Comparison of ENCODE assay signal across 11 mouse cellular contexts in genomic region chr4:140218853-140219852, GRCm38 (mm10). TPM values are rescaled to one million over a fixed set of nuclear protein-coding genes. Genes with fewer than 3 reads are reported as not detected.
DNase-seq lines count a peak whose midpoint lies in the region; ATAC-seq and TF ChIP-seq lines count a peak whose summit lies in the region.
"Had no signal": no experiment of that assay in that cellular context is flagged by ENCODE, and none has a peak within 500 bp of the region (broad histone marks: within the 10 kb centered on the region; RNA-seq: fewer than 3 reads in every experiment).

No protein-coding gene starts in this region.

- H3K36me3 ChIP-seq in forebrain, embryonic 16.5 days (ENCODE audit: control insufficient read depth, insufficient read depth), result no peaks in the 10 kb centered on the region
- H3K36me3 ChIP-seq in midbrain, embryonic 15.5 days (replicated peaks), result no peaks in the 10 kb centered on the region
- no peaks in the 10 kb centered on the region for H3K36me3 ChIP-seq in intestine, postnatal 0 days (ENCODE audit: control insufficient read depth, insufficient read depth)

- 41% methylated on average over 17 of the region's 17 CpGs for WGBS in forebrain, embryonic 16.5 days
- 32% methylated on average over 17 of the region's 17 CpGs for WGBS in midbrain, embryonic 15.5 days
- 69% methylated on average over 17 of the region's 17 CpGs for WGBS in intestine, postnatal 0 days

- peak overlapping the region; percentile 78 for H3K27ac ChIP-seq in forebrain, embryonic 16.5 days (ENCODE audit: low read length)
- H3K27ac ChIP-seq in midbrain, embryonic 15.5 days, result peak overlapping the region; percentile 50
- H3K27ac ChIP-seq in intestine, postnatal 0 days (ENCODE audit: low read depth, low read length), result no peak overlapping the region
- H3K27ac ChIP-seq: gastrocnemius, adult 2 months had no signal

- no peak overlapping the region; the same call in 1 of the 2 replicates for H3K9ac ChIP-seq in forebrain, embryonic 16.5 days (replicated peaks; ENCODE audit: low read depth, low read length)
- no peak overlapping the region for H3K9ac ChIP-seq in midbrain, embryonic 15.5 days
- no peak overlapping the region for H3K9ac ChIP-seq in intestine, postnatal 0 days (ENCODE audit: low read depth, low read length)
- H3K9ac ChIP-seq: lung, embryonic 14.5 days had no signal

- peaks cover 49% of the 10 kb centered on the region for H3K4me1 ChIP-seq in forebrain, embryonic 16.5 days (replicated peaks; ENCODE audit: control insufficient read depth, insufficient read depth, low read length)
- H3K4me1 ChIP-seq in midbrain, embryonic 15.5 days, result peaks cover 69% of the 10 kb centered on the region
- no peaks in the 10 kb centered on the region for H3K4me1 ChIP-seq in intestine, postnatal 0 days (replicated peaks; ENCODE audit: control insufficient read depth, insufficient read depth, low read length)

- H3K9me3 ChIP-seq in forebrain, embryonic 16.5 days (ENCODE audit: control insufficient read depth, low read length), result no peaks in the 10 kb centered on the region
- no peaks in the 10 kb centered on the region for H3K9me3 ChIP-seq in midbrain, embryonic 15.5 days
- H3K9me3 ChIP-seq in intestine, postnatal 0 days (ENCODE audit: control insufficient read depth), result no peaks in the 10 kb centered on the region

- no peak for TF ChIP-seq CTCF in intestine, postnatal 0 days (IDR thresholded peaks at IDR 0.05; ENCODE audit: low read depth)

- peak; percentile 21 for DNase-seq in adrenal gland, postnatal 14 days
- DNase-seq in adrenal gland, adult 2 months, result no peak
- DNase-seq in cerebellum, postnatal 36 days, result peak; percentile 34 to 57
- no peak for DNase-seq in frontal cortex, adult 2 months (ENCODE audit: extremely low spot score in 1 of 2, low spot score in 1 of 2)
- no peak for DNase-seq in frontal cortex, postnatal 10 days (ENCODE audit: low spot score in 2 of 2)
- DNase-seq: gastrocnemius, adult 2 months; heart, postnatal 4 days; lung, embryonic 14.5 days had no signal

- H3K4me3 ChIP-seq in forebrain, embryonic 16.5 days (replicated peaks; ENCODE audit: low read length), result no peak overlapping the region
- H3K4me3 ChIP-seq in midbrain, embryonic 15.5 days, result no peak overlapping the region
- H3K4me3 ChIP-seq in intestine, postnatal 0 days (ENCODE audit: low read depth, low read length), result no peak overlapping the region
- H3K4me3 ChIP-seq: gastrocnemius, adult 2 months had no signal

- no peaks in the 10 kb centered on the region for H3K27me3 ChIP-seq in forebrain, embryonic 16.5 days (replicated peaks; ENCODE audit: control insufficient read depth, insufficient read depth, low read length)
- H3K27me3 ChIP-seq in midbrain, embryonic 15.5 days (replicated peaks), result no peaks in the 10 kb centered on the region
- no peaks in the 10 kb centered on the region for H3K27me3 ChIP-seq in intestine, postnatal 0 days (replicated peaks; ENCODE audit: control insufficient read depth, insufficient read depth, low read length)

- H3K4me2 ChIP-seq in forebrain, embryonic 16.5 days (ENCODE audit: low read length), result no peak overlapping the region
- no peak overlapping the region for H3K4me2 ChIP-seq in midbrain, embryonic 15.5 days
- H3K4me2 ChIP-seq in intestine, postnatal 0 days (replicated peaks; ENCODE audit: low read depth), result no peak overlapping the region
- H3K4me2 ChIP-seq: lung, embryonic 14.5 days had no signal

- ATAC-seq in forebrain, embryonic 16.5 days, result peak; percentile 58
- ATAC-seq in midbrain, embryonic 15.5 days (replicated peaks), result peak; percentile 58; the same call in 1 of the 2 replicates
- no peak for ATAC-seq in intestine, postnatal 0 days

RNA-seq across cellular contexts. Expression of gene Igsf21, which starts 27.4 kb away (rescaled TPM):
- total RNA-seq in adrenal gland, postnatal 14 days (2021), result 4.8 and 7.0 TPM in 2 replicates
- total RNA-seq in adrenal gland, adult 2 months (2021), result 1 to 10 TPM; 4.5 to 6.9 TPM
- 1.3 and 2.3 TPM in 2 replicates for polyA plus RNA-seq in adrenal gland, adult 2 months (2012; rRNA removed)
- 46.8 and 50.9 TPM in 2 replicates for polyA plus RNA-seq in forebrain, embryonic 16.5 days (2015; fragmentation: Nextera tagmentation; extraction: Ambion mirVana)
- polyA plus RNA-seq in midbrain, embryonic 15.5 days (2015; fragmentation: Nextera tagmentation; extraction: Ambion mirVana), result 93.1 and 96.3 TPM in 2 replicates
- 54.8 and 58.2 TPM in 2 replicates for polyA plus RNA-seq in frontal cortex, adult 2 months (2012; rRNA removed)
- 0.89 and 0.93 TPM in 2 replicates for polyA plus RNA-seq in intestine, postnatal 0 days (2015; fragmentation: Nextera tagmentation; extraction: Ambion mirVana)
- polyA plus RNA-seq: lung, embryonic 14.5 days had no signal

Comparison
In these comparisons a context has a peak if more than half of its experiments do, and no peak if none do; other contexts are left out.
1. DNase-seq: peak in adrenal gland, postnatal 14 days (single experiment) and cerebellum, postnatal 36 days (2 of 2); none in adrenal gland, adult 2 months (single experiment), frontal cortex, adult 2 months (0 of 2) and frontal cortex, postnatal 10 days (0 of 2).
2. RNA of gene Igsf21, which starts 27.4 kb away (polyA plus RNA-seq): 93.1 to 96.3 TPM in midbrain, embryonic 15.5 days, 54.8 to 58.2 TPM in frontal cortex, adult 2 months and 46.8 to 50.9 TPM in forebrain, embryonic 16.5 days; 1.3 to 2.3 TPM in adrenal gland, adult 2 months and 0.89 to 0.93 TPM in intestine, postnatal 0 days; every median in the first group is over 10 times any median in the second.